Mouse (Mus musculus): ENCODE measurements around the gene Plekhh2. TPM values are rescaled to one million over a fixed set of nuclear protein-coding genes. Genes with fewer than 3 reads are reported as not detected.

The Plekhh2 gene
- 0.59 and 0.66 TPM in 2 replicates for polyA plus RNA-seq (2012; rRNA removed)

DNA sequence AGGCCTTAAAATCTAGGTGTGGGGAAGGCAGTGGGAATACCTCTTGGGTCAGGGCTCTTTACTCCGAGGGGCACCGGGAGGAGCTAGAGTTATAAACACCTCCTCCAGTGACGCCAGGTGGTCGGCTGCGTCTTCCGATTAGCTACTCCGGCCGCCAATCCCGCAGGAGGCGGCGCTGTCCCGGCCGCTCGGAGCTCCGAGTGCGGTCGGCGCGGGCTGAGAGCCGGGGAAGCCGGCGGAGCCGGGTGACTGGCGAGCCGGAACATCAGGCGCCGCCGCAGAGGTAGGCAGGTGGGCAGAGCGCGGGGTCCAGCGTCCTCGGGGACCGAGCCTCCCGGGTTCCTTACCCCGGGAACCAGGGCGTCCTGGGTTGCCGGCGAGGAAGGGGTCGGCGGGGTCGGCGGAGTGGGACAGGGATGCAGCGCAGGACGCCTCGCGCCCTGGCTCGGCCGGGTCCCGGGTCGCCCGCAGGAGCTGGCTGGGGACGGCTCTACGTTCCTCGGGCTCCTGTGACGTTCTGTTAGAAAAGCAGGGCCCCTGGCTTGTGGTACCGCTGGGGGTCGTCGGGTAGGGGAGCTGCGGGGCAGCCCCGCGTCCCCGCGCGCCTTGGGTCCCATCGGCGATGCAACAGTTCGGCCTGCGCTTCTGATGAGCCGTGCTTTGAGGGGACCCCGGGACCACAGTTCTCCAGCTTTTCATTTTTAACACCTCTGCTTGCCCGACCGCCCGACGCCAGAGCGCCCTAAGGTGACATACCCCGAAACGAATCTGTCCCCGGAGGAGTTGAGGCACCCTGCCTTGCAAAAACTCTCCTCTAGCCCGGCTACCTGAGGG lies at the start of gene Plekhh2:
Gene Plekhh2 (plus strand): TSS at position 214 of the 834 bp plus-strand sequence.
- WGBS, result 2% methylated on average over 79 of the region's 79 CpGs
- Histone ChIP-seq H3K36me3 (ENCODE audit: control insufficient read depth, insufficient read depth, low read length) (no peaks in the 10 kb centered on the region), H3K4me1 (replicated peaks; ENCODE audit: control insufficient read depth, insufficient read depth, low read length) (no peaks in the 10 kb centered on the region; the same call in none of the 2 replicates), H3K4me3 (ENCODE audit: control insufficient read depth, insufficient read depth, low read length) (peak within 1 kb of the TSS; percentile 13), H3K27me3 (ENCODE audit: control insufficient read depth, insufficient read depth, low read length) (peaks cover 16% of the 10 kb centered on the region; the same call in 1 of the 2 replicates), H3K27ac (ENCODE audit: control insufficient read depth, insufficient read depth, low read length) (no peak within 1 kb of the TSS)
- TF ChIP-seq POLR2A (IDR thresholded peaks at IDR 0.05; ENCODE audit: control insufficient read depth, extremely low read depth, insufficient read depth, low read length, poor library complexity), result no peak
- no peak for TF ChIP-seq CTCF (IDR thresholded peaks at IDR 0.05; ENCODE audit: borderline replicate concordance, control insufficient read depth, extremely low read depth, insufficient read depth, low read length, poor library complexity)
- DNase-seq, result peak; percentile 23

DNA sequence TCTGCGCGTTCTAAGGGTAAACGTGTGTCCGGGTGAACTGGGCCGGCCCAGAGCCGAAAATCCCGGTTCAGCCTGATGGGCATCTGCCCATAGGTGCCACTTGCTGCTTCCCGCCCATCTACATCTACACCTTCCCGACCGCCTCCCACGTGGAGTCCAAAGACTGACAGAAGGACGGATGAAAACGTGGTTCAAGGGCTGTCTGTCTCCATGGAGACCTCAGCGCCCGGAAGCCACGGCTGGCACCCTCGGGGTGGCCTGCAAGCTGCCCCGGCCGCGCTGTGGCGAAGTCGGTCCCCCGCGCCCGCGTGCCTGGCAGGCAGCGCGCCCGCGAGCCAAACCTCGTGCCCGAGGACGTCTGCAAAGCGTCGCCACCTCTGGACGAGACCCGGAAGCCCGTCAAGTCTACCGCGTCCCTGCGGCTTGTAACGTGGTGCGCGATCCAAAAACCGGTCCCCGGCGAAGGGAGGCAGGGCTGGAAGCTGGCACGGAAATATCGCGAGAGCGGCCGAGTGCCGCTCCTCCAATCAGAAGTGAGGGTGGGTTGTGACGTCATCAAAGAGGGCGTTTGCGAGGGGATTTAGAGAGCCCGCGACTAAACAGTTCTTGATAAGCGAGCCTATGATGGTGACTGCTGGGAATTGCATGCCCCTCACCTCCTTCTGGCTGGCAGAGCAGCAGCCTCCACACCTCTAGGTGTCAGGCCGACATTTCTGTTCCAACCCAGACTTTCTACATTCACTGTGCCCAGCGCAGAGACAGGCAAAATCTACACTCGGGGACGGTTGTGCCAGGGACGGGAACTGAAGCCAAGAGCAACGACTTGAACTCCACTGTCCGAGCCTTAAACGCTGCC lies 45.7 kb upstream of the Plekhh2 start, which contains the start of gene Thada:
Gene Thada (minus strand): TSS at position 453 of the 856 bp plus-strand sequence.
- no peaks in the 10 kb centered on the region for H3K36me3 ChIP-seq (ENCODE audit: control insufficient read depth, insufficient read depth, low read length)
- under 1% methylated on average over 67 of the region's 67 CpGs for WGBS
- TF ChIP-seq CTCF (IDR thresholded peaks at IDR 0.05; ENCODE audit: borderline replicate concordance, control insufficient read depth, extremely low read depth, insufficient read depth, low read length, poor library complexity) (no peak), POLR2A (IDR thresholded peaks at IDR 0.05; ENCODE audit: control insufficient read depth, extremely low read depth, insufficient read depth, low read length, poor library complexity) (peak; percentile 65; the same call in 1 of the 2 replicates)
- no peaks in the 10 kb centered on the region for H3K27me3 ChIP-seq (ENCODE audit: control insufficient read depth, insufficient read depth, low read length)
- H3K4me1 ChIP-seq (replicated peaks; ENCODE audit: control insufficient read depth, insufficient read depth, low read length), result peaks cover 4% of the 10 kb centered on the region; the same call in 1 of the 2 replicates
- peak; percentile 99 for DNase-seq
- H3K4me3 ChIP-seq (ENCODE audit: control insufficient read depth, insufficient read depth, low read length), result peak within 1 kb of the TSS; percentile 80
- H3K27ac ChIP-seq (ENCODE audit: control insufficient read depth, insufficient read depth, low read length), result peak within 1 kb of the TSS; percentile 6; the same call in 1 of the 2 replicates

DNA sequence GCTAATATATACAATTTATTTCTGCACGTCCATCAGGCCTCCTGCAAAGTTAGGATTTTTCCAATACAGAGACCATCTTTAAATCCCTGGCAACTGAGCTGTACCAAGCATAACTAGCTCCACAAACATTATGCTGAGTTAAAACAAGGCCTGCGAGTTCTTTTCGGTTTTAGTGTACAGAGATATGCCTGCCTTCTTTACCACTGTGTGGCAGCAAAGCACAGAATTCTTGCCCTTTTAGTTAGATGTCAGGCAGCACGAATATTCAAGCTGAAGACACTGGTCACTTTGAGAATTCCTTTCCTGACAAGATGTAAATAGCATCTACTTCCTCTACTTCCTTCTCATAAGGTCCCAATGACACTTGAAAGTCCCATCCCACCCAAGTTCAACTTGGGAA lies 37.4 kb upstream of the Plekhh2 start:
- H3K27ac ChIP-seq (ENCODE audit: control insufficient read depth, insufficient read depth, low read length), result no peak overlapping the region
- TF ChIP-seq CTCF (IDR thresholded peaks at IDR 0.05; ENCODE audit: borderline replicate concordance, control insufficient read depth, extremely low read depth, insufficient read depth, low read length, poor library complexity) (no peak), POLR2A (IDR thresholded peaks at IDR 0.05; ENCODE audit: control insufficient read depth, extremely low read depth, insufficient read depth, low read length, poor library complexity) (no peak)
- WGBS, result 72% methylated on average over 4 of the region's 4 CpGs
- no peaks in the 10 kb centered on the region for H3K27me3 ChIP-seq (ENCODE audit: control insufficient read depth, insufficient read depth, low read length)
- H3K36me3 ChIP-seq (ENCODE audit: control insufficient read depth, insufficient read depth, low read length), result no peaks in the 10 kb centered on the region
- H3K4me1 ChIP-seq (replicated peaks; ENCODE audit: control insufficient read depth, insufficient read depth, low read length), result no peaks in the 10 kb centered on the region
- no peak overlapping the region for H3K4me3 ChIP-seq (ENCODE audit: control insufficient read depth, insufficient read depth, low read length)
- no peak for DNase-seq

DNA sequence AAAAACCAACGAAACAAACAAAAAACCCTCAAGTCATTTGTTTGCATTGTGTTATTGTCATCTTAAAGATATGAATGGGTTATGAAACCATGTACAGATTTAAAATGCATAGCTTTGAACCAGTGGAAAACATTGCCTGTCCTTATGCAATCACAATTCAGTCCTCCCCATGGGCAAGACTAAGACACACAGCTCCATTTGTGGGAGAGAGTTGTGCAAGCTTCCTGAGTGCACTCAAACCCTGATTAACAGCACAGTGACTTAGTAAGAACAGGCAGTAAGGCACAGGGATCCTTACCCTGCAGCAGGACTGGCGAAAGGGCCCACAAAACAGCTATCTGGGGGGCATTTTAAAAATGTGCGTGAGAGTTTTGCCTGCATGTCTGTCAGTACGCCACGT lies 34.5 kb upstream of the Plekhh2 start:
- TF ChIP-seq CTCF (IDR thresholded peaks at IDR 0.05; ENCODE audit: borderline replicate concordance, control insufficient read depth, extremely low read depth, insufficient read depth, low read length, poor library complexity) (no peak), POLR2A (IDR thresholded peaks at IDR 0.05; ENCODE audit: control insufficient read depth, extremely low read depth, insufficient read depth, low read length, poor library complexity) (no peak)
- no peak for DNase-seq
- Histone ChIP-seq H3K36me3 (ENCODE audit: control insufficient read depth, insufficient read depth, low read length) (no peaks in the 10 kb centered on the region), H3K27ac (ENCODE audit: control insufficient read depth, insufficient read depth, low read length) (no peak overlapping the region), H3K4me1 (replicated peaks; ENCODE audit: control insufficient read depth, insufficient read depth, low read length) (no peaks in the 10 kb centered on the region), H3K27me3 (ENCODE audit: control insufficient read depth, insufficient read depth, low read length) (no peaks in the 10 kb centered on the region), H3K4me3 (ENCODE audit: control insufficient read depth, insufficient read depth, low read length) (no peak overlapping the region)
- WGBS, result 93% methylated on average over 5 of the region's 5 CpGs

DNA sequence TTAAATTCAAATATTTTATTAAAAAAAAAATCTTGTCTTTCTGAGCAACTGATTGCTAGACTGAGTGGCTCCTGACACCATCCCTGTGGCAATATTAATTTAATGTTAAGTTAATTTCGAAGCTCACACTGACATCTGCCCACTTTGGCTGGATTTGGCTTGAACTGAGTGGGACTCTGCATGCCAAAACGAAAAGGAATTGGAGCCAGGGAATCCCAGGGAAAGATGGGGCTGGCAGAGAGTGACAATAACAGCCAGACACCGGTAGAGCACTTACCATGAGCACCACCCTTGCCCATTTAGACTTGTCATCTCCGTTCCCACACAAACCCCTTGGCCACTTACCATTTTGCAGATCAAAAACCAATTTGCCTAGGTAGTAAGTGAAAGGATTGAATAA lies 33.4 kb upstream of the Plekhh2 start:
- WGBS, result 92% methylated on average over 4 of the region's 4 CpGs
- H3K4me1 ChIP-seq (replicated peaks; ENCODE audit: control insufficient read depth, insufficient read depth, low read length), result no peaks in the 10 kb centered on the region
- TF ChIP-seq POLR2A (IDR thresholded peaks at IDR 0.05; ENCODE audit: control insufficient read depth, extremely low read depth, insufficient read depth, low read length, poor library complexity) (no peak), CTCF (IDR thresholded peaks at IDR 0.05; ENCODE audit: borderline replicate concordance, control insufficient read depth, extremely low read depth, insufficient read depth, low read length, poor library complexity) (no peak)
- H3K27ac ChIP-seq (ENCODE audit: control insufficient read depth, insufficient read depth, low read length), result no peak overlapping the region
- H3K36me3 ChIP-seq (ENCODE audit: control insufficient read depth, insufficient read depth, low read length), result no peaks in the 10 kb centered on the region
- no peak for DNase-seq
- no peak overlapping the region for H3K4me3 ChIP-seq (ENCODE audit: control insufficient read depth, insufficient read depth, low read length)
- H3K27me3 ChIP-seq (ENCODE audit: control insufficient read depth, insufficient read depth, low read length), result no peaks in the 10 kb centered on the region

All from thymus, adult 2 months (tissue).